In the genomic region with DNA sequence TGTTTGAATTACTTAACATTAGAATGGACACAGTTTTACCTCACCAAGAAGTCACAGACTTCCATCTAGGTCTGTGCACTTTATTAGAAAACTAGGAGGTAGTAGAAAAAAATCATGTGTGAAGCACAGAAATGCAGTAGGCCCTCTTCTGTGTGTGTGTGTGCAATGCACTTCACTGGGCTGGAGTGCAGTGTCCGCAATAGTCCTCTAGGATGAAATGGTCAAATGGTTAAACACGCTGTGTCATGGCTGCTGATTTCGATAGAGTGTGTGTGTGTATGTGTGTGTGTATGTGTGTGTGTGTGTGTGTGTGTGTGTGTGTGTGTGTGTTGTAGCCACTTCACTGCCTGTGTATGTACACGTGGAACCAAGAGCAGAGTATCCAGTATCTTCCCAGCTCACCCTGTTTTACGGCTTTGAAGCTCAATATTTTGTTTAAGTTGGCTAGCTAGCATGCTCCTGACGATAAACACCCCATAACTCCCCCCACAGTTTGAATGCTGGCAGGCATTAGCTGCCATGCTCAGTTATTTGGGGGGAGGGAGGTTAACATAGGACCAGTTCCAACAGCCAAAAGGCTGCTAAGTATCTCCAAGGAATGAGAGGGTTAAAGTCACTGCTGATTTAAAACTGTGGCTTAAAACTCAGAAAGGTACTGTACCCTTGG, we compare ENCODE assay signal across 24 mouse cellular contexts.
A peak's percentile ranks its signal among the peaks of the same experiment; 100 is the strongest.
DNase-seq lines count a peak whose midpoint lies in the region; ATAC-seq and TF ChIP-seq lines count a peak whose summit lies in the region.
"Had no signal": no experiment of that assay in that cellular context is flagged by ENCODE, and none has a peak within 500 bp of the region (broad histone marks: within the 10 kb centered on the region; RNA-seq: fewer than 3 reads in every experiment).

No protein-coding gene starts in this region.

- no peaks in the 10 kb centered on the region for H3K36me3 ChIP-seq in kidney, postnatal 0 days (ENCODE audit: insufficient read depth, low read length)
- no peaks in the 10 kb centered on the region for H3K36me3 ChIP-seq in kidney, embryonic 15.5 days
- no peaks in the 10 kb centered on the region for H3K36me3 ChIP-seq in lung, embryonic 14.5 days (ENCODE audit: insufficient read depth)
- H3K36me3 ChIP-seq in lung, embryonic 16.5 days (ENCODE audit: control insufficient read depth, insufficient read depth, low read length), result no peaks in the 10 kb centered on the region
- H3K36me3 ChIP-seq in limb, embryonic 13.5 days, result no peaks in the 10 kb centered on the region
- H3K36me3 ChIP-seq: embryonic facial prominence, embryonic 13.5 days; embryonic facial prominence, embryonic 15.5 days; forebrain, embryonic 10.5 days; forebrain, embryonic 12.5 days had no signal

- no peaks in the 10 kb centered on the region for H3K27me3 ChIP-seq in kidney, postnatal 0 days (ENCODE audit: insufficient read depth, low read length)
- no peaks in the 10 kb centered on the region for H3K27me3 ChIP-seq in kidney, embryonic 15.5 days
- H3K27me3 ChIP-seq in lung, embryonic 14.5 days (ENCODE audit: insufficient read depth, low read length), result no peaks in the 10 kb centered on the region
- H3K27me3 ChIP-seq in lung, embryonic 16.5 days (ENCODE audit: control insufficient read depth, insufficient read depth, low read depth, low read length), result no peaks in the 10 kb centered on the region
- no peaks in the 10 kb centered on the region for H3K27me3 ChIP-seq in limb, embryonic 13.5 days
- H3K27me3 ChIP-seq: embryonic facial prominence, embryonic 13.5 days; embryonic facial prominence, embryonic 15.5 days; forebrain, embryonic 12.5 days had no signal

- H3K27ac ChIP-seq in kidney, postnatal 0 days, result no peak overlapping the region
- no peak overlapping the region for H3K27ac ChIP-seq in kidney, embryonic 15.5 days
- H3K27ac ChIP-seq in lung, embryonic 14.5 days (ENCODE audit: low read depth), result no peak overlapping the region
- H3K27ac ChIP-seq in lung, embryonic 16.5 days (ENCODE audit: low read length), result no peak overlapping the region
- no peak overlapping the region for H3K27ac ChIP-seq in limb, embryonic 13.5 days
- H3K27ac ChIP-seq: embryonic facial prominence, embryonic 13.5 days; embryonic facial prominence, embryonic 15.5 days; forebrain, embryonic 10.5 days; forebrain, embryonic 12.5 days had no signal

- TF ChIP-seq POLR2A in lung, adult 2 months (IDR thresholded peaks at IDR 0.05; ENCODE audit: borderline replicate concordance, extremely low read depth, low read depth, low read length), result no peak

- H3K4me2 ChIP-seq in kidney, postnatal 0 days (ENCODE audit: low read length), result no peak overlapping the region
- H3K4me2 ChIP-seq in kidney, embryonic 15.5 days, result no peak overlapping the region
- no peak overlapping the region for H3K4me2 ChIP-seq in lung, embryonic 14.5 days
- H3K4me2 ChIP-seq in lung, embryonic 16.5 days (ENCODE audit: low read depth, low read length), result no peak overlapping the region
- H3K4me2 ChIP-seq in limb, embryonic 13.5 days (replicated peaks), result no peak overlapping the region
- H3K4me2 ChIP-seq: embryonic facial prominence, embryonic 13.5 days; embryonic facial prominence, embryonic 15.5 days; forebrain, embryonic 12.5 days had no signal

- WGBS in kidney, postnatal 0 days, result 60% methylated on average over 6 of the region's 6 CpGs
- WGBS in kidney, embryonic 15.5 days, result 59% methylated on average over 6 of the region's 6 CpGs
- WGBS in lung, embryonic 14.5 days, result 52% methylated on average over 6 of the region's 6 CpGs
- WGBS in lung, embryonic 16.5 days, result 50% methylated on average over 6 of the region's 6 CpGs
- WGBS in lung, adult 2 months, result 64% methylated on average over 6 of the region's 6 CpGs
- 65% methylated on average over 6 of the region's 6 CpGs for WGBS in limb, embryonic 13.5 days

- DNase-seq in kidney, postnatal 0 days (ENCODE audit: low spot score), result peak; percentile 14
- peak; percentile 66 for DNase-seq in lung, embryonic 14.5 days
- no peak for DNase-seq in lung, postnatal 10 days
- DNase-seq in lung, adult 2 months, result no peak
- no peak for DNase-seq in left cerebral cortex, adult 18-20 months (ENCODE audit: low spot score in 2 of 2)
- DNase-seq: adrenal gland, adult 2 months; adrenal gland, postnatal 10 days; adrenal gland, postnatal 25 days; cerebellum, adult 11 months; cerebellum, adult 18-20 months; cerebellum, adult 8-10 months; cerebellum, adult 9-11 months; cerebellum, postnatal 14 days; cerebellum, postnatal 36 days; embryo, embryonic 11 days had no signal

- no peak for ATAC-seq in kidney, postnatal 0 days (replicated peaks; ENCODE audit: low FRiP score, low read depth)
- ATAC-seq in kidney, embryonic 15.5 days (replicated peaks; ENCODE audit: low FRiP score), result no peak
- peak; percentile 85 for ATAC-seq in lung, embryonic 14.5 days (ENCODE audit: insufficient read depth)
- ATAC-seq in lung, embryonic 16.5 days (ENCODE audit: low read depth), result peak; percentile 56; the same call in 1 of the 2 replicates
- ATAC-seq in limb, embryonic 13.5 days (ENCODE audit: low FRiP score, low read depth), result peak; percentile 32; the same call in 1 of the 2 replicates
- ATAC-seq: forebrain, embryonic 14.5 days had no signal

- TF ChIP-seq CTCF in kidney, postnatal 0 days (IDR thresholded peaks at IDR 0.05; ENCODE audit: low read depth), result no peak
- TF ChIP-seq CTCF in lung, embryonic 14.5 days (IDR thresholded peaks at IDR 0.05; ENCODE audit: low read depth), result 0 out of 2 replicates have a peak, but pooled peaks have one; percentile 11
- no peak for TF ChIP-seq CTCF in lung, adult 2 months (IDR thresholded peaks at IDR 0.05; ENCODE audit: insufficient read depth, low read length)

- H3K4me1 ChIP-seq in kidney, postnatal 0 days (replicated peaks; ENCODE audit: insufficient read depth, low read length), result no peaks in the 10 kb centered on the region
- H3K4me1 ChIP-seq in kidney, embryonic 15.5 days, result 0 out of 2 replicates have a peak, but pooled peaks cover 3% of the 10 kb centered on the region
- H3K4me1 ChIP-seq in lung, embryonic 14.5 days (ENCODE audit: insufficient read depth), result no peaks in the 10 kb centered on the region
- 0 out of 2 replicates have a peak, but pooled peaks cover 3% of the 10 kb centered on the region for H3K4me1 ChIP-seq in lung, embryonic 16.5 days (replicated peaks; ENCODE audit: control insufficient read depth, insufficient read depth, low read length)
- no peaks in the 10 kb centered on the region for H3K4me1 ChIP-seq in lung, adult 2 months (ENCODE audit: control insufficient read depth, insufficient read depth, low read length)
- 0 out of 2 replicates have a peak, but pooled peaks cover 6% of the 10 kb centered on the region for H3K4me1 ChIP-seq in limb, embryonic 13.5 days
- H3K4me1 ChIP-seq: embryonic facial prominence, embryonic 13.5 days; embryonic facial prominence, embryonic 15.5 days; forebrain, embryonic 10.5 days; forebrain, embryonic 12.5 days had no signal

- no peak overlapping the region for H3K4me3 ChIP-seq in kidney, postnatal 0 days (replicated peaks; ENCODE audit: low read depth, low read length)
- H3K4me3 ChIP-seq in kidney, embryonic 15.5 days (replicated peaks), result no peak overlapping the region
- H3K4me3 ChIP-seq in lung, embryonic 14.5 days (ENCODE audit: low read depth, low read length), result no peak overlapping the region
- H3K4me3 ChIP-seq in lung, embryonic 16.5 days (ENCODE audit: low read length), result no peak overlapping the region
- no peak overlapping the region for H3K4me3 ChIP-seq in lung, adult 2 months (replicated peaks; ENCODE audit: extremely low read depth, low read depth, low read length)
- H3K4me3 ChIP-seq in limb, embryonic 13.5 days, result no peak overlapping the region
- H3K4me3 ChIP-seq: embryonic facial prominence, embryonic 13.5 days; embryonic facial prominence, embryonic 15.5 days; erythroblast, embryonic 14.5 days; forebrain, embryonic 10.5 days; forebrain, embryonic 12.5 days had no signal

- H3K9ac ChIP-seq in kidney, postnatal 0 days (ENCODE audit: low read depth, low read length), result no peak overlapping the region
- H3K9ac ChIP-seq in kidney, embryonic 15.5 days, result no peak overlapping the region
- no peak overlapping the region for H3K9ac ChIP-seq in lung, embryonic 14.5 days
- H3K9ac ChIP-seq in lung, embryonic 16.5 days (ENCODE audit: low read length), result no peak overlapping the region
- no peak overlapping the region for H3K9ac ChIP-seq in limb, embryonic 13.5 days
- H3K9ac ChIP-seq: embryonic facial prominence, embryonic 13.5 days; embryonic facial prominence, embryonic 15.5 days; forebrain, embryonic 12.5 days had no signal

- no peaks in the 10 kb centered on the region for H3K9me3 ChIP-seq in kidney, postnatal 0 days (replicated peaks; ENCODE audit: low read length)
- no peaks in the 10 kb centered on the region for H3K9me3 ChIP-seq in kidney, embryonic 15.5 days (replicated peaks)
- no peaks in the 10 kb centered on the region for H3K9me3 ChIP-seq in lung, embryonic 14.5 days (ENCODE audit: low read depth, low read length)
- no peaks in the 10 kb centered on the region for H3K9me3 ChIP-seq in lung, embryonic 16.5 days (ENCODE audit: control insufficient read depth, low read length)
- no peaks in the 10 kb centered on the region for H3K9me3 ChIP-seq in limb, embryonic 13.5 days
- H3K9me3 ChIP-seq: embryonic facial prominence, embryonic 13.5 days; embryonic facial prominence, embryonic 15.5 days; forebrain, embryonic 10.5 days; forebrain, embryonic 12.5 days had no signal

Comparison
In these comparisons a context has a peak if more than half of its experiments do, and no peak if none do; other contexts are left out.
1. DNase-seq: peak in kidney, postnatal 0 days (single experiment) and lung, embryonic 14.5 days (single experiment); none in lung, postnatal 10 days (single experiment), lung, adult 2 months (single experiment) and left cerebral cortex, adult 18-20 months (0 of 2).
2. ATAC-seq: peak in lung, embryonic 14.5 days (single experiment), lung, embryonic 16.5 days (single experiment) and limb, embryonic 13.5 days (single experiment); none in kidney, postnatal 0 days (single experiment) and kidney, embryonic 15.5 days (single experiment).